Mouse (Mus musculus) bone marrow, adult 2 months (tissue): Measurements from ENCODE around the gene Golgb1. TPM values are rescaled to one million over a fixed set of nuclear protein-coding genes. Genes with fewer than 3 reads are reported as not detected.

ENCODE experiments used
- H3K27ac ChIP-seq: fragments of 200-500 bp; 2 replicates; pipeline ENCODE4 v1.5.1; 2012; ENCODE audit warnings: low read depth, mild to moderate bottlenecking, control low read depth, inconsistent platforms, low read length; ENCODE audit not compliant: control insufficient read depth, poor library complexity, insufficient read depth
- H3K4me1 ChIP-seq: fragments of 200-500 bp; 2 replicates; pipeline ENCODE4 v1.6.1; 2011; ENCODE audit warnings: low read length; ENCODE audit not compliant: control insufficient read depth, insufficient read depth
- H3K4me3 ChIP-seq: fragments of 200-500 bp; replicated peaks from 2 replicates; pipeline ENCODE3; 2011; ENCODE audit warnings: mild to moderate bottlenecking, low read depth, low read length, control low read depth; ENCODE audit not compliant: control insufficient read depth
- CTCF ChIP-seq: fragments of 200-500 bp; IDR thresholded peaks from 2 replicates; pipeline ENCODE4 v1.5.1; 2011; ENCODE audit warnings: low read length, control low read depth; ENCODE audit not compliant: control insufficient read depth, insufficient read depth
- POLR2A ChIP-seq: fragments of 200-500 bp; IDR thresholded peaks from 2 replicates; pipeline ENCODE4 v1.6.1; 2011; ENCODE audit warnings: low read depth, mild to moderate bottlenecking, control low read depth, low read length, borderline replicate concordance; ENCODE audit not compliant: control insufficient read depth
- WGBS: fragments of 180-500 bp; shearing (Covaris S2); methylation state at CpG from one replicate; pipeline ENCODE4 v1.1.7; 2018; 5-methylcytosine and 5-hydroxymethylcytosine counted together
- polyA plus RNA-seq: library from polyadenylated mRNA; stranded (reverse); fragments of >200 nt; gene quantifications from 2 replicates; pipeline ENCODE4 v1.2.4, GENCODE M21; 2011; ENCODE audit warnings: low replicate concordance; ENCODE audit not compliant: missing spikeins, insufficient read depth, insufficient read length

The Golgb1 gene
- polyA plus RNA-seq, 1 experiment = 14.5 TPM

DNA sequence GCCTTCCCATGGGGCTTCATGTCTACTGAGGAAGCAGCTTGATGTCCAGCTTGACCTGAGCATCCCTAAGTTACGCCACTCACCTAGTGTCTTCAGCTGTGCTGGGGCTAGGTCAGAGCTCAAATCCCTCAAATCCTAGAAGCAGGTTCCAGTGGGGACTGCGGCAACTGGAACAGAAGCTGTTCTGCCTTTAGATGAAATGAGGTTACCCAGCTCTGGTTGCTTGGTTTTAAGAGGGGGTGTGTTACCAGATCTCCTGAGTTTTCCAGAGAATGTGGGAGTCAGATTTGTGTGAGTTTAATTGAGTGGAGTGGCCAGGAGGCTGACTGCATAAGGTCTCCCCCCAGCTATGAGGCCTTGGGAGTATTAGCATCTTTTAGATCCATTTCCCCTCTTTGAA lies 104.2 kb downstream of the Golgb1 start:
- no peak overlapping the region for H3K4me3 ChIP-seq
- 88% methylated on average over 2 of the region's 2 CpGs for WGBS
- no peak for TF ChIP-seq POLR2A
- TF ChIP-seq CTCF = no peak
- no peaks in the 10 kb centered on the region for H3K4me1 ChIP-seq
- no peak overlapping the region for H3K27ac ChIP-seq

Other genes starting within 250 kb of the Golgb1 start
- gene Cd86, start 209.1 kb upstream of the Golgb1 start, polyA plus RNA-seq = 5.9 and 14.5 TPM in 2 replicates
- gene Ildr1, start 181.2 kb upstream of the Golgb1 start, polyA plus RNA-seq = 0.45 and 1.5 TPM in 2 replicates
- 6.7 and 12.6 TPM in 2 replicates for gene Slc15a2, start 90.2 kb upstream of the Golgb1 start, polyA plus RNA-seq
- gene Iqcb1, start 46.8 kb upstream of the Golgb1 start, polyA plus RNA-seq = 16.7 and 20.4 TPM in 2 replicates
- 3.5 and 9.2 TPM in 2 replicates for gene Eaf2, start 137 bp upstream of the Golgb1 start, polyA plus RNA-seq
- gene Hcls1, start 59.8 kb downstream of the Golgb1 start, polyA plus RNA-seq = 88.0 and 129 TPM in 2 replicates
- gene Fbxo40, start 115.3 kb downstream of the Golgb1 start, polyA plus RNA-seq = not detected in 2 replicates
- gene Polq, start 136.6 kb downstream of the Golgb1 start, polyA plus RNA-seq = 21.6 and 23.9 TPM in 2 replicates